ENCODE assay signal across 9 mouse cellular contexts in the genomic region with DNA sequence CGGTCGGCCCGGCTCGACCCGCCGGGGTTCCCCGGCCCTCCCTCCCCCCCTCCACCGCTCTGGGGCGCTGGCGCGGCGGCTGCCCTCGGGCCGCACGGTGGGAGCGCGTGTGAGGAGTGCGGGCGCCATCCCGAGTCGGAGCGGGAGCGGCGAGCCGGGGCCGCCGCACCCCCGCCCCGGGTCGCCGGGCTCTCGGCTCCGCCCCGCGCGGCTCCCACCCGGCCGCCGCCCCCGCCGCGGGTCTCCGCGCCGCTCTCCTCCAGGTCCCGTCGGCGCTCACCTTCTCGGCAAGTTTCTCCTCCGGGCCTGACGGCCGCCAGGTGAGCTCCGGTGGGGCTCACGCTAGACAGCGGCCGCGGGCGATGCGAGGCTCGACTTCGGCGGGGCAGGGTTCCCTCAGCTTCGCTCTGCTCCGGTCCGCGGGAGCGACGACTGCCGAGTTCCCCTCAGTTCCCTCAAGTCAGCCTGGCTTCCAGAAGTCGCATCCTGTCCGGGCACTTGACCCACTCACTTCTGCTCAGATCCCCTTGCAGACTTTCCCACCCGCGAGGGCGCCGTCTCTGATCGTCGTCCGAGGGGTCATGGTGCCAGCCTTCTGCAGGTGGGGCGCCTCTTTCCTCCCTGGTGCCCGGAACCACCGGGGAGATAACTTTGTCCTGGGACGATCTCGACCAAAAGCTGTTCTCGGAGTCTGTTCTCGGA. TPM values are rescaled to one million over a fixed set of nuclear protein-coding genes. Genes with fewer than 3 reads are reported as not detected.
A peak's percentile ranks its signal among the peaks of the same experiment; 100 is the strongest.
DNase-seq lines count a peak whose midpoint lies in the region; ATAC-seq and TF ChIP-seq lines count a peak whose summit lies in the region.
"Had no signal": no experiment of that assay in that cellular context is flagged by ENCODE, and none has a peak within 500 bp of the region (broad histone marks: within the 10 kb centered on the region; RNA-seq: fewer than 3 reads in every experiment).

No protein-coding gene starts in this region.

- no peak for TF ChIP-seq EP300 in liver, embryonic 14.5 days (IDR thresholded peaks at IDR 0.05; ENCODE audit: low read depth)

- H3K27me3 ChIP-seq in forebrain, embryonic 10.5 days (ENCODE audit: poor library complexity, severe bottlenecking): peaks cover 12% of the 10 kb centered on the region
- peaks cover 3% of the 10 kb centered on the region; the same call in 1 of the 2 replicates for H3K27me3 ChIP-seq in hindbrain, embryonic 12.5 days
- H3K27me3 ChIP-seq in liver, embryonic 14.5 days (ENCODE audit: control insufficient read depth, insufficient read depth, low read length): no peaks in the 10 kb centered on the region
- H3K27me3 ChIP-seq in thymus, adult 2 months (ENCODE audit: control insufficient read depth, insufficient read depth, low read length): no peaks in the 10 kb centered on the region

- H3K4me1 ChIP-seq in bone marrow macrophage, adult 2 months (ENCODE audit: control insufficient read depth, insufficient read depth, low read length): peaks cover 19% of the 10 kb centered on the region
- peaks cover 8% of the 10 kb centered on the region for H3K4me1 ChIP-seq in forebrain, embryonic 10.5 days
- H3K4me1 ChIP-seq in hindbrain, embryonic 12.5 days: peaks cover 9% of the 10 kb centered on the region; the same call in 1 of the 2 replicates
- H3K4me1 ChIP-seq in liver, embryonic 14.5 days (replicated peaks; ENCODE audit: control insufficient read depth in 2 of 2, insufficient read depth in 2 of 2, low read length in 1 of 2): peaks cover 21 to 22% of the 10 kb centered on the region in 2 experiments
- H3K4me1 ChIP-seq in thymus, adult 2 months (replicated peaks; ENCODE audit: control insufficient read depth, insufficient read depth, low read length): peaks cover 8% of the 10 kb centered on the region

- WGBS in forebrain, embryonic 10.5 days: under 1% methylated on average over 79 of the region's 85 CpGs
- under 1% methylated on average over 44 of the region's 85 CpGs for WGBS in hindbrain, embryonic 12.5 days
- WGBS in liver, embryonic 14.5 days (ENCODE audit: insufficient replicate concordance): under 1% methylated on average over 83 of the region's 85 CpGs
- 1% methylated on average over 84 of the region's 85 CpGs for WGBS in thymus, adult 2 months

- no peak for TF ChIP-seq POLR2A in bone marrow macrophage, adult 2 months (IDR thresholded peaks at IDR 0.05; ENCODE audit: borderline replicate concordance, low read depth, low read length)
- TF ChIP-seq POLR2A in thymus, adult 2 months (IDR thresholded peaks at IDR 0.05; ENCODE audit: control insufficient read depth, extremely low read depth, insufficient read depth, low read length, poor library complexity): no peak

- no peak for TF ChIP-seq CTCF in bone marrow macrophage, adult 2 months (IDR thresholded peaks at IDR 0.05; ENCODE audit: low read depth, low read length)
- 0 out of 2 replicates have a peak, but pooled peaks have one; percentile 4 for TF ChIP-seq CTCF in liver, embryonic 14.5 days (IDR thresholded peaks at IDR 0.05; ENCODE audit: low read depth)
- TF ChIP-seq CTCF in thymus, adult 2 months (IDR thresholded peaks at IDR 0.05; ENCODE audit: borderline replicate concordance, control insufficient read depth, extremely low read depth, insufficient read depth, low read length, poor library complexity): no peak

- H3K36me3 ChIP-seq in forebrain, embryonic 10.5 days (replicated peaks): no peaks in the 10 kb centered on the region; the same call in 1 of the 2 replicates
- no peaks in the 10 kb centered on the region for H3K36me3 ChIP-seq in hindbrain, embryonic 12.5 days
- H3K36me3 ChIP-seq in liver, embryonic 14.5 days (replicated peaks; ENCODE audit: control insufficient read depth, insufficient read depth, low read depth): no peaks in the 10 kb centered on the region
- no peaks in the 10 kb centered on the region for H3K36me3 ChIP-seq in thymus, adult 2 months (ENCODE audit: control insufficient read depth, insufficient read depth, low read length)

- peak overlapping the region; percentile 99 for H3K4me3 ChIP-seq in bone marrow macrophage, adult 2 months (ENCODE audit: insufficient read depth, low read length)
- H3K4me3 ChIP-seq in forebrain, embryonic 10.5 days: peak overlapping the region; percentile 91
- peak overlapping the region; percentile 95 for H3K4me3 ChIP-seq in hindbrain, embryonic 12.5 days
- H3K4me3 ChIP-seq in liver, embryonic 14.5 days (ENCODE audit: insufficient read depth in 1 of 2, low read depth in 2 of 2, low read length in 2 of 2): peak overlapping the region; percentile 63 to 99
- H3K4me3 ChIP-seq in thymus, adult 2 months (ENCODE audit: control insufficient read depth, insufficient read depth, low read length): peak overlapping the region; percentile 94

- peak overlapping the region; percentile 45 for H3K27ac ChIP-seq in bone marrow macrophage, adult 2 months (ENCODE audit: insufficient read depth, low read depth, low read length)
- peak overlapping the region; percentile 91 for H3K27ac ChIP-seq in forebrain, embryonic 10.5 days
- H3K27ac ChIP-seq in hindbrain, embryonic 12.5 days: peak overlapping the region; percentile 70; the same call in 1 of the 2 replicates
- H3K27ac ChIP-seq in liver, embryonic 14.5 days: peak overlapping the region; percentile 77
- no peak overlapping the region for H3K27ac ChIP-seq in thymus, adult 2 months (ENCODE audit: control insufficient read depth, insufficient read depth, low read length)

- H3K9ac ChIP-seq in hindbrain, embryonic 12.5 days: peak overlapping the region; percentile 82
- peak overlapping the region; percentile 91 for H3K9ac ChIP-seq in liver, embryonic 14.5 days (replicated peaks)

- peak; percentile 27 for DNase-seq in gastrocnemius, adult 18-20 months (ENCODE audit: low spot score)
- DNase-seq in gastrocnemius, postnatal 14 days: no peak
- peak; percentile 46 for DNase-seq in forebrain, embryonic 10.5 days (ENCODE audit: extremely low spot score, low spot score)
- peak in 1 of 3 experiments; percentile 20 for DNase-seq in liver, embryonic 14.5 days (ENCODE audit: low read depth in 3 of 3, low spot score in 3 of 3)
- DNase-seq in naive thymus-derived CD4-positive, alpha-beta T cell, adult 2 months (ENCODE audit: low read depth): peak; percentile 50
- peak; percentile 30 for DNase-seq in thymus, adult 2 months

- intact Hi-C loops in gastrocnemius, postnatal 14 days (cut with DNase I; ENCODE audit: low total_unique reads): no loop called here

- ATAC-seq in hindbrain, embryonic 12.5 days (ENCODE audit: low FRiP score): peak; percentile 91
- ATAC-seq in liver, embryonic 14.5 days (ENCODE audit: insufficient read depth): peak; percentile 77

- peak overlapping the region; percentile 81 for H3K4me2 ChIP-seq in hindbrain, embryonic 12.5 days (replicated peaks)
- peak overlapping the region; percentile 91 for H3K4me2 ChIP-seq in liver, embryonic 14.5 days (ENCODE audit: low read depth)

- H3K9me3 ChIP-seq in forebrain, embryonic 10.5 days: no peaks in the 10 kb centered on the region
- no peaks in the 10 kb centered on the region for H3K9me3 ChIP-seq in hindbrain, embryonic 12.5 days (replicated peaks)
- no peaks in the 10 kb centered on the region for H3K9me3 ChIP-seq in liver, embryonic 14.5 days (ENCODE audit: control insufficient read depth, low read length)

RNA-seq across cellular contexts. Expression of a gene that starts 0.5 kb away (rescaled TPM):
- 10 to 100 TPM; 74.3 to 80.3 TPM for total RNA-seq in gastrocnemius, adult 18-20 months (2021)
- 10 to 100 TPM; 39.2 to 48.1 TPM for total RNA-seq in gastrocnemius, postnatal 14 days (2021)
- polyA plus RNA-seq in bone marrow macrophage, adult 2 months (2012; ENCODE audit: insufficient read depth, insufficient read length, missing spikeins): 137 and 156 TPM in 2 replicates
- polyA plus RNA-seq in forebrain, embryonic 10.5 days (2016; fragmentation: Nextera tagmentation; extraction: Ambion mirVana): 32.8 and 33.2 TPM in 2 replicates
- 69.2 and 81.1 TPM in 2 replicates for polyA plus RNA-seq in hindbrain, embryonic 12.5 days (2016; fragmentation: Nextera tagmentation; extraction: Ambion mirVana)
- 14.9 and 20.7 TPM in 2 replicates for polyA plus RNA-seq in liver, embryonic 14.5 days (2012; rRNA removed)
- polyA plus RNA-seq in liver, embryonic 14.5 days (2014; fragmentation: Nextera tagmentation; extraction: Ambion mirVana): 40.1 and 43.0 TPM in 2 replicates
- polyA plus RNA-seq in thymus, adult 2 months (2012; rRNA removed): 14.1 and 16.0 TPM in 2 replicates

RNA-seq across cellular contexts. Expression of a gene that starts 46.3 kb away (rescaled TPM):
- total RNA-seq in gastrocnemius, adult 18-20 months (2021): not detected
- total RNA-seq in gastrocnemius, postnatal 14 days (2021): under 1 TPM in 1 of 2 experiments, not detected in 1; 0.12 TPM
- 0.34 TPM in 1 of 2 replicates, not detected in the other for polyA plus RNA-seq in bone marrow macrophage, adult 2 months (2012; ENCODE audit: insufficient read depth, insufficient read length, missing spikeins)
- polyA plus RNA-seq in forebrain, embryonic 10.5 days (2016; fragmentation: Nextera tagmentation; extraction: Ambion mirVana): 0.10 TPM in 1 of 2 replicates, not detected in the other
- 1.2 and 1.7 TPM in 2 replicates for polyA plus RNA-seq in hindbrain, embryonic 12.5 days (2016; fragmentation: Nextera tagmentation; extraction: Ambion mirVana)
- polyA plus RNA-seq in liver, embryonic 14.5 days (2012; rRNA removed): 0.02 and 0.03 TPM in 2 replicates
- polyA plus RNA-seq in liver, embryonic 14.5 days (2014; fragmentation: Nextera tagmentation; extraction: Ambion mirVana): not detected in 2 replicates
- polyA plus RNA-seq in thymus, adult 2 months (2012; rRNA removed): 0.10 TPM in 1 of 2 replicates, not detected in the other
- polyA plus RNA-seq: large intestine, adult 2 months had no signal
